Mouse (Mus musculus) CH12.LX (cell line): ENCODE measurements at regions not wholly inside any gene's neighbourhood (a gene's known extent, or its start where the extent isn't known, plus 50 kb on each side); places are given as distances from the start of the nearest gene placed in this dataset.

Source experiments
- DNase-seq: peaks from one replicate; pipeline ENCODE4 v3.0.0-alpha.2; 2013; ENCODE audit errors: extremely low read depth
- H3K27ac ChIP-seq: 2 replicates; pipeline ENCODE4 v1.5.1; 2012; ENCODE audit warnings: low read depth, mild to moderate bottlenecking, control low read depth, moderate library complexity; ENCODE audit not compliant: insufficient read depth
- H3K27me3 ChIP-seq: replicated peaks from 2 replicates; pipeline ENCODE3; 2012; ENCODE audit warnings: inconsistent platforms
- H3K36me3 ChIP-seq, 2 experiments: replicated peaks in 1 of 2; 2 replicates each; pipeline versions ENCODE3 to v1.6.1; 2012; ENCODE audit warnings: inconsistent platforms in 1 of 2, low read length in 1 of 2, mild to moderate bottlenecking in 1 of 2, mixed read lengths in 1 of 2, moderate library complexity in 1 of 2; ENCODE audit not compliant: control insufficient read depth in 1 of 2, insufficient read depth in 1 of 2
- H3K4me1 ChIP-seq, 2 experiments: 2 replicates each; pipeline ENCODE4 v1.6.1; 2012; ENCODE audit warnings: inconsistent platforms in 1 of 2, moderate library complexity in 1 of 2; ENCODE audit not compliant: insufficient read depth in 2 of 2, control insufficient read depth in 1 of 2
- H3K4me2 ChIP-seq: 2 replicates; pipeline ENCODE4 v1.6.1; 2012; ENCODE audit warnings: low read depth, mild to moderate bottlenecking, control low read depth; ENCODE audit not compliant: poor library complexity, insufficient read depth, severe bottlenecking
- H3K4me3 ChIP-seq, 3 experiments: fragments of 150-350 bp in 1 of 3; sonication (generic) in 1 of 3; replicated peaks in 1 of 3; 2 replicates each; pipeline versions ENCODE3 to v1.5.1; 2011 to 2012; ENCODE audit warnings: low read depth in 2 of 3, low read length in 2 of 3, mild to moderate bottlenecking in 2 of 3, moderate library complexity in 2 of 3, control low read depth in 1 of 3, improper control_type of control experiment in 1 of 3, inconsistent platforms in 1 of 3, mixed read lengths in 1 of 3; ENCODE audit not compliant: poor library complexity in 1 of 3
- H3K79me2 ChIP-seq: replicated peaks from 2 replicates; pipeline ENCODE4 v1.6.1; 2012; ENCODE audit warnings: mild to moderate bottlenecking, moderate library complexity; ENCODE audit not compliant: control insufficient read depth, poor library complexity, insufficient read depth, severe bottlenecking; ENCODE audit errors: extremely low read depth
- H3K9ac ChIP-seq: 2 replicates; pipeline ENCODE4 v1.6.1; 2012; ENCODE audit warnings: low read depth, mild to moderate bottlenecking, control low read depth, moderate library complexity; ENCODE audit not compliant: insufficient read depth
- H3K9me3 ChIP-seq: replicated peaks from 2 replicates; pipeline ENCODE3; 2012; ENCODE audit warnings: low read length, inconsistent platforms, mixed read lengths
- BHLHE40 ChIP-seq: IDR thresholded peaks from 2 replicates; pipeline ENCODE4 v1.6.1; 2011; ENCODE audit warnings: mild to moderate bottlenecking, low read depth, low read length, improper control_type of control experiment
- CHD2 ChIP-seq: IDR thresholded peaks from 2 replicates; pipeline ENCODE4 v1.6.1; 2011; ENCODE audit warnings: low read length, improper control_type of control experiment
- E2F4 ChIP-seq: IDR thresholded peaks from 2 replicates; pipeline ENCODE4 v1.6.1; 2011; ENCODE audit warnings: low read depth, low read length, improper control_type of control experiment; ENCODE audit not compliant: insufficient replicate concordance
- ELF1 ChIP-seq: IDR thresholded peaks from 2 replicates; pipeline ENCODE4 v1.6.1; 2014; ENCODE audit warnings: low read depth, mild to moderate bottlenecking, inconsistent platforms, low read length, improper control_type of control experiment
- ETS1 ChIP-seq: conservative IDR thresholded peaks from 2 replicates; pipeline ENCODE4 v1.6.1; 2012; ENCODE audit warnings: low read depth, mild to moderate bottlenecking, inconsistent platforms, low read length, improper control_type of control experiment, moderate library complexity
- GABPA ChIP-seq: IDR thresholded peaks from 2 replicates; pipeline ENCODE4 v1.6.1; 2012; ENCODE audit warnings: low read depth, low read length, improper control_type of control experiment, inconsistent platforms; ENCODE audit not compliant: insufficient replicate concordance
- IRF4 ChIP-seq: IDR thresholded peaks from 2 replicates; pipeline ENCODE4 v1.6.1; 2014; ENCODE audit warnings: low read depth, mild to moderate bottlenecking, inconsistent platforms, low read length, improper control_type of control experiment
- JUND ChIP-seq: conservative IDR thresholded peaks from 2 replicates; pipeline ENCODE4 v1.6.1; 2011; ENCODE audit warnings: low read depth, low read length, improper control_type of control experiment
- MAFK ChIP-seq: IDR thresholded peaks from 2 replicates; pipeline ENCODE4 v1.6.1; 2011; ENCODE audit warnings: low read length, improper control_type of control experiment; ENCODE audit not compliant: insufficient replicate concordance
- MYC ChIP-seq: IDR thresholded peaks from 2 replicates; pipeline ENCODE4 v1.6.1; 2011; ENCODE audit warnings: low read depth, mild to moderate bottlenecking, improper control_type of control experiment, low read length
- NELFE ChIP-seq: IDR thresholded peaks from 2 replicates; pipeline ENCODE4 v1.6.1; 2011; ENCODE audit warnings: low read depth, low read length, improper control_type of control experiment
- POLR2A ChIP-seq: IDR thresholded peaks from 2 replicates; pipeline ENCODE4 v1.6.1; 2011; ENCODE audit warnings: low read depth, mild to moderate bottlenecking, improper control_type of control experiment, low read length
- RCOR1 ChIP-seq: conservative IDR thresholded peaks from 2 replicates; pipeline ENCODE4 v1.6.1; 2012; ENCODE audit warnings: low read depth, mild to moderate bottlenecking, inconsistent platforms, low read length, improper control_type of control experiment
- SIN3A ChIP-seq: IDR thresholded peaks from 2 replicates; pipeline ENCODE4 v1.6.1; 2012; ENCODE audit warnings: low read length, improper control_type of control experiment, inconsistent platforms
- TCF12 ChIP-seq: IDR thresholded peaks from 2 replicates; pipeline ENCODE4 v1.6.1; 2014; ENCODE audit warnings: low read depth, mild to moderate bottlenecking, inconsistent platforms, low read length, improper control_type of control experiment
- UBTF ChIP-seq: IDR thresholded peaks from 2 replicates; pipeline ENCODE4 v1.6.1; 2012; ENCODE audit warnings: low read depth, mild to moderate bottlenecking, inconsistent platforms, low read length, improper control_type of control experiment, moderate library complexity
- USF1 ChIP-seq: IDR thresholded peaks from 2 replicates; pipeline ENCODE4 v1.6.1; 2014; ENCODE audit warnings: low read depth, mild to moderate bottlenecking, inconsistent platforms, low read length, improper control_type of control experiment
- ZC3H11A ChIP-seq: IDR thresholded peaks from 2 replicates; pipeline ENCODE4 v1.6.1; 2012; ENCODE audit warnings: low read depth, mild to moderate bottlenecking, inconsistent platforms, low read length, improper control_type of control experiment
- ZNF384 ChIP-seq: IDR thresholded peaks from 2 replicates; pipeline ENCODE4 v1.6.1; 2012; ENCODE audit warnings: low read depth, low read length, improper control_type of control experiment, inconsistent platforms
- dilution Hi-C: fragments of 300-500 bp; cut with MboI; formaldehyde crosslinking; loops from 2 replicates; pipeline ENCODE4 v1.14.3; 2020; ENCODE audit warnings: low sequenced_read_pairs; ENCODE audit not compliant: extremely low pct_unique_long_range_greater_than_20kb, extremely low pct_ligation_motif_present
- in situ Hi-C: fragments of 300-500 bp; cut with MboI; formaldehyde crosslinking; loops from 3 replicates; pipeline ENCODE4 v1.14.3; 2019; ENCODE audit warnings: low sequenced_read_pairs, low pct_ligation_motif_present, low pct_unique_long_range_greater_than_20kb, mixed read lengths

DNA sequence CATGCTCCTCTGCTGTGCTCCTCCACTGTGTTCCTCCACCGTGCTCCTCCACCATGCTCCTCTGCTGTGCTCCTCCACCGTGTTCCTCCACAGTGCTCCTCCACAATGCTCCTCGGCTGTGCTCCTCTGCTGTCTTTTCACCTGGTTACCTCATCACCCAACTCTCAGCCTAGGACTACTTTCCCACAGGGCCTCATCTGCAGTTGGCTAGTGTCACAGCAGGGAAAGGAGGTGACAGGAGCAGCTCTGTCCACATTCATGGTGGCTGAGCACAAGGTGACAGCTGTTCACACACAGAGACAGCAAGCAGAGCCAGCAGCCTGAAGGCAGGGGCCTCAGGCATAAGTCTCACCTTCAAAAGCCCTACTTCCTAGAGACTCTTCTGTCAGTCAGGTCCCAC, 59.3 kb upstream of the Neurl1b start:
- Histone ChIP-seq H3K27ac (no peak overlapping the region), H3K9me3 (peaks cover 10% of the 10 kb centered on the region), H3K36me3 (no peaks in the 10 kb centered on the region), H3K79me2 (no peaks in the 10 kb centered on the region), H3K4me3 (no peak overlapping the region), H3K4me1 (peaks cover 0 to 6% of the 10 kb centered on the region in 2 experiments; a peak in 2 of 4 replicates), H3K27me3 (peaks cover 93% of the 10 kb centered on the region), H3K4me2 (no peak overlapping the region), H3K9ac (no peak overlapping the region)
- DNase-seq: no peak
- TF ChIP-seq IRF4: no peak
- dilution Hi-C loops (no loop called here), in situ Hi-C loops (no loop called here)

DNA sequence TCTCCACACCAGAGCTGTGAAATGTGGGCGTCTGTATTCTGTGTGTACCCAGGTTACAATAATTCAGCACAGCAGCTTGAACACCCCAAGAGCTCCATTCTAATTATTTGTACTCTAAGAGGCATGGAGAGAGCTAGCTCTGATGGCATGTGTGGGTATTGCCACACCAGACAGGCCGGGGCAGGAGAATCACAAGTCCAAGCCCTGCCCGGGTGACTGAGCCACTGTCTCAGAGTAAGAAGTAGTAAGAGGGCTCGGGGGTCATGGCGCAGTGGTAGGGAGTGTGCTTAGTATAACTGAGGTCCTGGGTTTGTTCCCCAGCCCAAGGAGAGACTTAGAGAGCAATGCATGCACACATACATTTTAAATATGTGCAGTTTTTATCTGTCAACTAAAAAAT, 57.7 kb upstream of the Neurl1b start:
- Histone ChIP-seq H3K9me3 (peaks cover 2% of the 10 kb centered on the region), H3K4me3 (no peak overlapping the region), H3K27ac (no peak overlapping the region), H3K79me2 (no peaks in the 10 kb centered on the region), H3K4me2 (no peak overlapping the region), H3K4me1 (peaks cover 0 to 6% of the 10 kb centered on the region in 2 experiments; a peak in 2 of 4 replicates), H3K9ac (no peak overlapping the region), H3K36me3 (no peaks in the 10 kb centered on the region)
- no peak for DNase-seq
- in situ Hi-C loops: no loop called here
- TF ChIP-seq CHD2: no peak
- no peak for TF ChIP-seq TCF12
- TF ChIP-seq NELFE: no peak
- TF ChIP-seq RCOR1: no peak
- no peak for TF ChIP-seq SIN3A
- TF ChIP-seq BHLHE40: no peak
- TF ChIP-seq JUND: no peak
- TF ChIP-seq MYC: no peak
- no peak for TF ChIP-seq UBTF
- no peak for TF ChIP-seq POLR2A
- no peak for TF ChIP-seq ZC3H11A
- no peak for TF ChIP-seq GABPA
- TF ChIP-seq MAFK: no peak
- no peak for TF ChIP-seq USF1
- TF ChIP-seq ZNF384: no peak
- no peak for TF ChIP-seq E2F4
- TF ChIP-seq ETS1: no peak
- no peak for TF ChIP-seq ELF1
- TF ChIP-seq, all 38 proteins: peak for 0
- peaks cover 93% of the 10 kb centered on the region for H3K27me3 ChIP-seq
- dilution Hi-C loops: no loop called here
